Mouse (Mus musculus): ENCODE data around the gene Trank1. TPM values are rescaled to one million over a fixed set of nuclear protein-coding genes. Genes with fewer than 3 reads are reported as not detected.

The Trank1 gene
- polyA plus RNA-seq, 1 experiment from 2014 or later, result 12.5 TPM

- Histone ChIP-seq H3K36me3 (ENCODE audit: control insufficient read depth, insufficient read depth) (no peaks in the 10 kb centered on the region), H3K27me3 (replicated peaks; ENCODE audit: control insufficient read depth, insufficient read depth, low read length) (no peaks in the 10 kb centered on the region), H3K4me2 (ENCODE audit: low read length) (no peak overlapping the region), H3K27ac (ENCODE audit: low read length) (no peak overlapping the region), H3K4me3 (replicated peaks; ENCODE audit: low read length) (no peak overlapping the region), H3K4me1 (replicated peaks; ENCODE audit: control insufficient read depth, insufficient read depth, low read length) (no peaks in the 10 kb centered on the region), H3K9me3 (ENCODE audit: control insufficient read depth, low read length) (no peaks in the 10 kb centered on the region), H3K9ac (replicated peaks; ENCODE audit: low read depth, low read length) (no peak overlapping the region)
- ATAC-seq, result no peak
- WGBS, result 66% methylated on average over 5 of the region's 5 CpGs
These were observed 83.7 kb downstream of the Trank1 start for GRCm38 (mm10) chr9:111395265-111395664.

DNA sequence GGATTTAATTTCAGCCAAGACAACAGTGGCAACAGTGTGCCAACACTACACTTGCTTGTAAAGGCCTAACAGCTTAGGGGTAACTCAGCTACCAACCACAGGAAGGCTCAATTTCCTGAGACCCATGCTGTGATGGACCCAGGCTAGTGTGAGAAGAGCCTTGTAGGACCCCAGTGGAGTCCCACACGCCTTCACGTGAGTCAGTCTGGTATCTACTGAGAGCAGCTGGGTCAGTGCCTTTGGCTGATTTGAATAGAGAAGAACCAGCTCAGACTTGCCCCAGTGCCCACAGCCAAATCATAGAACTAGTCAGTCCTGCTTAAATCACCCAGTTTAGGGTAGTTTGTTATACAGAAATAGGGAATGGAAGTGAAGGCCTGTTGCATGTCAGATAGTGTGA, 86.5 kb downstream of the Trank1 start:
- Histone ChIP-seq H3K4me3 (replicated peaks; ENCODE audit: low read length) (no peak overlapping the region), H3K27ac (ENCODE audit: low read length) (no peak overlapping the region), H3K4me2 (ENCODE audit: low read length) (no peak overlapping the region), H3K9ac (replicated peaks; ENCODE audit: low read depth, low read length) (no peak overlapping the region), H3K4me1 (replicated peaks; ENCODE audit: control insufficient read depth, insufficient read depth, low read length) (no peaks in the 10 kb centered on the region), H3K9me3 (ENCODE audit: control insufficient read depth, low read length) (no peaks in the 10 kb centered on the region), H3K36me3 (ENCODE audit: control insufficient read depth, insufficient read depth) (no peaks in the 10 kb centered on the region), H3K27me3 (replicated peaks; ENCODE audit: control insufficient read depth, insufficient read depth, low read length) (no peaks in the 10 kb centered on the region)
- WGBS, result 91% methylated on average over 2 of the region's 2 CpGs
- no peak for ATAC-seq

DNA sequence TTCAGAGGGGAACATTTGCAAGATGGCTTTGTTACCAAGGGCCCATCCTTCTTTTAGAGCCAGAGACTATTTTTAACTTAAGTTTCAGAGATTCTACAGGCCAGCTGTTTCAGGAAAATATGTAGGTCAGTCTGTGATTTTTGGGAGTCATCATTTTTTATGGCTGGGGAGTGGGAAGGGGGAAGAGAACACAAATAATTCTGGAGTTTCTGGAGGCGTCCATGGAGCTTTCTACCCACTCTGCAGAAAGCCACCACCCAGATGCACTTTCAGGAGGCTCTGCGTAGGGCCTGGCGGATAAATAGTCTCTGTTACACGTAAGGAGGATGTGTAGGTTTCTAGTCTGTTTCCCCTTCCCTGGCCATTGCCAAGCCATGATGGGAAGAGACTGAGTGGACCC, 88.5 kb downstream of the Trank1 start:
- no peak overlapping the region for H3K4me3 ChIP-seq (replicated peaks; ENCODE audit: low read length)
- H3K27ac ChIP-seq (ENCODE audit: low read length), result no peak overlapping the region
- no peak overlapping the region for H3K9ac ChIP-seq (replicated peaks; ENCODE audit: low read depth, low read length)
- WGBS, result 86% methylated on average over 4 of the region's 4 CpGs
- no peak overlapping the region for H3K4me2 ChIP-seq (ENCODE audit: low read length)
- ATAC-seq, result no peak
- no peaks in the 10 kb centered on the region for H3K36me3 ChIP-seq (ENCODE audit: control insufficient read depth, insufficient read depth)
- H3K27me3 ChIP-seq (replicated peaks; ENCODE audit: control insufficient read depth, insufficient read depth, low read length), result no peaks in the 10 kb centered on the region
- H3K4me1 ChIP-seq (replicated peaks; ENCODE audit: control insufficient read depth, insufficient read depth, low read length), result no peaks in the 10 kb centered on the region
- H3K9me3 ChIP-seq (ENCODE audit: control insufficient read depth, low read length), result no peaks in the 10 kb centered on the region

DNA sequence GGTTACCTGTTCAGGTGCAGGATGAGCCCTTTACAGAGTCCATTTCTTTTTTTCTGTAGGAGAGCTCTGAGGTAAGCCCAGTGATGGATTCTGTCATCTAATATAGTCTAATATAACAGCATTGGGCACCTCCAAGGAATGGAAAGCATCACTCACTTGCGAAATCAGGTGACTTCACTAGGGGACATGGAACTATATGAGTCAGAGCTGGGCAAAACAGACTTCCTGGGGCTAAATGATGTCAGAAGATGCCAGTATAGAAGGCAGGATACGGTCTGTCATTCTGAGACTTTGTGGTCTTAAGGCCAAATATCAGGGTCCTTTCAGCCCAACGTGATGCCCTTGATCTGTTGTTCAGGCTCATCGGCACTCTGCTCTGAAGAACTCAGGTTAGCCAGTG, 91.6 kb downstream of the Trank1 start:
- H3K9me3 ChIP-seq (ENCODE audit: control insufficient read depth, low read length), result no peaks in the 10 kb centered on the region
- H3K27me3 ChIP-seq (replicated peaks; ENCODE audit: control insufficient read depth, insufficient read depth, low read length), result no peaks in the 10 kb centered on the region
- no peak overlapping the region for H3K27ac ChIP-seq (ENCODE audit: low read length)
- no peak overlapping the region for H3K4me3 ChIP-seq (replicated peaks; ENCODE audit: low read length)
- no peaks in the 10 kb centered on the region for H3K36me3 ChIP-seq (ENCODE audit: control insufficient read depth, insufficient read depth)
- H3K9ac ChIP-seq (replicated peaks; ENCODE audit: low read depth, low read length), result no peak overlapping the region
- WGBS, result 86% methylated on average over 4 of the region's 4 CpGs
- no peak overlapping the region for H3K4me2 ChIP-seq (ENCODE audit: low read length)
- H3K4me1 ChIP-seq (replicated peaks; ENCODE audit: control insufficient read depth, insufficient read depth, low read length), result peaks cover 6% of the 10 kb centered on the region; the same call in 1 of the 2 replicates
- no peak for ATAC-seq

DNA sequence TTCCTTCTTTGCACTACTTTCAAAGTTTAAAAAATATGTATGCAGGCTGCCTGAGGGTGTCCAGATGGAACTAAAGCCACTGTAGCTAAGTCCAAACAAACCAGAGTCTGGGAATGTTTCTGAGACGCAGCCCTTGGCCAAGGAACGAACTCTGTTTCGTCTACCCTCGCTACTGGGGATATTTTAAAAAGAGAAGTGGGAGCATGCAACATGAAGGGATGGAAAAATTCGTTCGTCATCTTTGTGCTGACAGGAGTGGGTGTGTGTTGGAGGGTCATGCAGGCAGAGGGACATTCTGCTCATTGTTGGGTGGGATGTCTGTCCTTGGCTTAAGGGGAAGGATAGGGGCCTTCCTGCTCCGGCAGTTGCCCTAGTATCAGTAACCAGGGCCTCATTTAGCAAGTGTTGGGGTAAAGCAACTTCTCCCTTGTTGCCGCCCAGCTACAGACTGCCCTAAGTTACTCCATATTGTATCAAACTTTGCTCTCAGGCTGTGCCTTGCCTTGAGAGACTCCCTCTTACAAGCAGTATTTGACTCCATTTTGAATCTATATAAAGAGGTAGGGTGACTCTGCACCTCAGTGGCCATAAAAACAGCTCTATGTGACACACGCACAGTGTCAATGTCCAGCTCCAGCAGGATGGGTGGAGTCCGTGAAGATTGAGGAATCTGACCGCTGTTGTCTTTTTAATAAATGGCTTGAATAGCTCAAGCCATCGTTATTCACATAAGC, 93.0 kb downstream of the Trank1 start:
- WGBS, result 88% methylated on average over 12 of the region's 12 CpGs
- H3K27ac ChIP-seq (ENCODE audit: low read length), result no peak overlapping the region
- H3K4me3 ChIP-seq (replicated peaks; ENCODE audit: low read length), result no peak overlapping the region
- H3K36me3 ChIP-seq (ENCODE audit: control insufficient read depth, insufficient read depth), result no peaks in the 10 kb centered on the region
- H3K27me3 ChIP-seq (replicated peaks; ENCODE audit: control insufficient read depth, insufficient read depth, low read length), result no peaks in the 10 kb centered on the region
- H3K9ac ChIP-seq (replicated peaks; ENCODE audit: low read depth, low read length), result no peak overlapping the region
- no peak for ATAC-seq
- no peaks in the 10 kb centered on the region for H3K9me3 ChIP-seq (ENCODE audit: control insufficient read depth, low read length)
- H3K4me2 ChIP-seq (ENCODE audit: low read length), result no peak overlapping the region
- H3K4me1 ChIP-seq (replicated peaks; ENCODE audit: control insufficient read depth, insufficient read depth, low read length), result peaks cover 6% of the 10 kb centered on the region; the same call in 1 of the 2 replicates

DNA sequence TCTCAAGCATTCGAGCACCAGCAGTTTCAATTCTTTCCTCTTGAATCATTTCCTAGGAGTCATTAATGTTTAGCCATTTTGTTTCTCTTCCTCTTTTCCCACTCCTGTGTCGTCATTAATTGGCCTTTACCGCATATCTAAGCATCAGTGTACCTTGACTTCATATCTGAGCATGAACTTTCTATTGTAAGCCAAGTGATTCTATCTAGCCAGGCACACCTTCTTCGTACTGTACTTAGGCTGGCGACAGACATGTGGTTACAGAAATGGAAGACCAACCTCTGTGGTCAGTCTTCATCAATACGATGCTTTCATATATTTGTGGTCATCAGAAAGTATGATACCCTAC, 93.5 kb downstream of the Trank1 start:
- Histone ChIP-seq H3K27me3 (replicated peaks; ENCODE audit: control insufficient read depth, insufficient read depth, low read length) (no peaks in the 10 kb centered on the region), H3K9ac (replicated peaks; ENCODE audit: low read depth, low read length) (no peak overlapping the region), H3K4me1 (replicated peaks; ENCODE audit: control insufficient read depth, insufficient read depth, low read length) (peaks cover 6% of the 10 kb centered on the region; the same call in 1 of the 2 replicates), H3K36me3 (ENCODE audit: control insufficient read depth, insufficient read depth) (no peaks in the 10 kb centered on the region), H3K9me3 (ENCODE audit: control insufficient read depth, low read length) (no peaks in the 10 kb centered on the region), H3K4me2 (ENCODE audit: low read length) (no peak overlapping the region), H3K4me3 (replicated peaks; ENCODE audit: low read length) (no peak overlapping the region), H3K27ac (ENCODE audit: low read length) (no peak overlapping the region)
- whole genome bisulfite sequencing, result 79% methylated on average over 6 of the region's 6 CpGs
- ATAC-seq, result no peak

GRCm38 (mm10) chr9:111408012-111408411, 96.5 kb downstream of the Trank1 start:
- Histone ChIP-seq H3K4me2 (ENCODE audit: low read length) (no peak overlapping the region), H3K9me3 (ENCODE audit: control insufficient read depth, low read length) (no peaks in the 10 kb centered on the region), H3K4me3 (replicated peaks; ENCODE audit: low read length) (no peak overlapping the region), H3K27me3 (replicated peaks; ENCODE audit: control insufficient read depth, insufficient read depth, low read length) (no peaks in the 10 kb centered on the region), H3K36me3 (ENCODE audit: control insufficient read depth, insufficient read depth) (no peaks in the 10 kb centered on the region), H3K4me1 (replicated peaks; ENCODE audit: control insufficient read depth, insufficient read depth, low read length) (peaks cover 11% of the 10 kb centered on the region), H3K9ac (replicated peaks; ENCODE audit: low read depth, low read length) (no peak overlapping the region), H3K27ac (ENCODE audit: low read length) (no peak overlapping the region)
- 0 out of 2 replicates have a peak, but pooled peaks have one; percentile 50 for ATAC-seq
- WGBS, result 44% methylated on average over 6 of the region's 6 CpGs

DNA sequence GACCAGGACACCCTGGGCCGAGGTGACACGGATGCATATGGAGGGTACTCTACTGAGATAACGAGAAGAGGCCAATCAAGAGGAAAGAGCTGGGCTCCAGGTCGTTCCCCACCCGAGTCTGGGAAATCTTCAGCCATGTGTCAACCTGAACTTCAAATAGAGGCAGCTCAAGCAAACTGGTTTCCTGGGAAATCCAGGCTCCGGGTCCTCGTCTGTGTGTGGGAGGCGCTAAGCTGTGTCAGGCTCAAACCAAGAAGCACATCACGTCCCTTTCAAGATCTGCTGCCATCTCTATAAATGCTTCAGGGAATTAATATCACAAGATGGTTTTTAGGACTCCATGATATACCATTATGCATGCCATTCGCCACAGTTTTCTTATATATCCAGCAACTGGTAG, 96.9 kb downstream of the Trank1 start:
- ATAC-seq, result no peak
- Histone ChIP-seq H3K9me3 (ENCODE audit: control insufficient read depth, low read length) (no peaks in the 10 kb centered on the region), H3K4me2 (ENCODE audit: low read length) (no peak overlapping the region), H3K36me3 (ENCODE audit: control insufficient read depth, insufficient read depth) (no peaks in the 10 kb centered on the region), H3K4me1 (replicated peaks; ENCODE audit: control insufficient read depth, insufficient read depth, low read length) (peaks cover 11% of the 10 kb centered on the region), H3K9ac (replicated peaks; ENCODE audit: low read depth, low read length) (no peak overlapping the region), H3K4me3 (replicated peaks; ENCODE audit: low read length) (no peak overlapping the region), H3K27ac (ENCODE audit: low read length) (no peak overlapping the region), H3K27me3 (replicated peaks; ENCODE audit: control insufficient read depth, insufficient read depth, low read length) (no peaks in the 10 kb centered on the region)
- 76% methylated on average over 10 of the region's 10 CpGs for WGBS

- H3K27ac ChIP-seq (ENCODE audit: low read length), result no peak overlapping the region
- H3K4me1 ChIP-seq (replicated peaks; ENCODE audit: control insufficient read depth, insufficient read depth, low read length), result peaks cover 10% of the 10 kb centered on the region
- peak overlapping the region; percentile 5; the same call in 1 of the 2 replicates for H3K4me2 ChIP-seq (ENCODE audit: low read length)
- WGBS, result 53% methylated on average over 16 of the region's 16 CpGs
- peak; percentile 71; the same call in 1 of the 2 replicates for ATAC-seq
- no peak overlapping the region for H3K9ac ChIP-seq (replicated peaks; ENCODE audit: low read depth, low read length)
- H3K36me3 ChIP-seq (ENCODE audit: control insufficient read depth, insufficient read depth), result no peaks in the 10 kb centered on the region
- no peak overlapping the region for H3K4me3 ChIP-seq (replicated peaks; ENCODE audit: low read length)
- H3K9me3 ChIP-seq (ENCODE audit: control insufficient read depth, low read length), result no peaks in the 10 kb centered on the region
- no peaks in the 10 kb centered on the region for H3K27me3 ChIP-seq (replicated peaks; ENCODE audit: control insufficient read depth, insufficient read depth, low read length)
These were observed 101.1 kb downstream of the Trank1 start for GRCm38 (mm10) chr9:111412471-111413160.
